Mouse (Mus musculus): ENCODE measurements at regions not wholly inside any gene's neighbourhood (a gene's known extent, or its start where the extent isn't known, plus 50 kb on each side); places are given as distances from the start of the nearest gene placed in this dataset.

DNA sequence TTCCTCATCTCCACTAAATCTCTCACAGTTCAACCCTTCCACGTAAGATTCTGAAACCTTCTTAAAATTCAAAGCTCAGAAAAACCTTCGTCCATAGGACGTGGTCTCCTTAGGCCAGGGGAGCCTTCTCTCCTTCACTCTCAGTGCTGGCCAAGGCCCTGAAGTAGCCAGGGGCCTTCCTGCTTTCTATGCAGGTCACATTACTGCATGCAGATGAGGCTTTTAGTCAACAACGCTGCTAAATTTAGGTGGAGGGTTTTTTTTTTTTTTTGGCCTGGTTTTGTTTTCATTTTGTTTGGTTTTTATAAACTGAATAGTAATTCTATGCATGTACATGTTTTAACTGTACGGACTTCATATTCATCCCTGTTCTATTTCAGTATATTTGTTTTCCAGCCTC is 214.5 kb upstream of the Acvr2a start:
- ATAC-seq (ENCODE audit: low FRiP score, low TSS enrichment) = no peak

DNA sequence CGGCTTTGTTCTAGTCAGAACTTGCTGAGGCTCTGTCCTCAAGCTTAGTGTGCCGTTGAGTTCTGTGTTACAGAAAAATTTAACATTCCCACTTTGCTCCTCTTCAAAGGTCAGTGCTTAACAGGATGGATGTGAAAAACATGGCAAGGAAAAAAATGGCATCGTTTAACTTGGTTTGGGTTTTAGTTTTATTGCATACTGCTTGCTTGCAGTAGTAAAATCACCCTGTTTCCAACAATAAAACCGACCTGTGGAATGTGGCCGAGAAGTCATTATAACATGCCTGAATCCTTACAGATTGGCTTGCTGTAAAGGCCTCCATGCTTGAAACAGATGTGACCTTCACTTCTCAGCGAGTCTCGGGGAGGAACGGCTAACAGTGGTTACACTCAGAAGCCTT is 212.1 kb upstream of the Acvr2a start:
- Histone ChIP-seq H3K4me2 (replicated peaks; ENCODE audit: low read depth, low read length) (no peak overlapping the region), H3K4me1 (ENCODE audit: control insufficient read depth, insufficient read depth, low read length) (no peaks in the 10 kb centered on the region), H3K36me3 (ENCODE audit: control insufficient read depth, insufficient read depth, low read length) (no peaks in the 10 kb centered on the region), H3K27ac (ENCODE audit: low read depth, low read length) (no peak overlapping the region), H3K27me3 (ENCODE audit: control insufficient read depth, insufficient read depth, low read length) (no peaks in the 10 kb centered on the region), H3K9me3 (ENCODE audit: control insufficient read depth, low read length) (no peaks in the 10 kb centered on the region), H3K4me3 (ENCODE audit: low read length) (no peak overlapping the region), H3K9ac (ENCODE audit: low read depth, low read length) (no peak overlapping the region)
- WGBS = 48% methylated on average over 8 of the region's 8 CpGs
- ATAC-seq (ENCODE audit: low FRiP score, low TSS enrichment) = no peak

More for the DNA sequence above, 214.5 kb upstream of the Acvr2a start:
- Histone ChIP-seq H3K9ac (ENCODE audit: low read depth, low read length) (no peak overlapping the region), H3K27me3 (ENCODE audit: control insufficient read depth, insufficient read depth, low read length) (no peaks in the 10 kb centered on the region), H3K4me3 (ENCODE audit: low read length) (no peak overlapping the region), H3K4me1 (ENCODE audit: control insufficient read depth, insufficient read depth, low read length) (no peaks in the 10 kb centered on the region), H3K9me3 (ENCODE audit: control insufficient read depth, low read length) (no peaks in the 10 kb centered on the region), H3K27ac (ENCODE audit: low read depth, low read length) (no peak overlapping the region), H3K36me3 (ENCODE audit: control insufficient read depth, insufficient read depth, low read length) (no peaks in the 10 kb centered on the region), H3K4me2 (replicated peaks; ENCODE audit: low read depth, low read length) (no peak overlapping the region)
- WGBS = 88% methylated on average over 5 of the region's 5 CpGs

DNA sequence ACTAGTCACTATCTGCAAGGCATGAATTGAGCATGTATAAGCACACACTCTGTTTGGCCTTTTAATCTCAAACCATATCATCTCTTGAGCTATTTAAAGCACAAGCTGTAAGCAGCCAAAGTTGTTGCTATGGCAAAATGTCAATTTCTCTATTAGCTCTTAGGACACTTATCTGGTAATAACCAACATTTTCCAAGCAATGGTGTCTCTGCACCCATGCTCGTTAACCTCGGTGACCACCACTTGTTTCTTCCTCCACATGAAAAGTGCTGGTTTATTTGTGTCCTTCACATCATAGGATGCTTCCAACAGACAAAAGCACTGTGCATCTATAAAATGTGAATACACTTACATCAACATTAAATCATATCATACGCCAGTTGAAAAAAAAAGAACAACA is 204.4 kb upstream of the Acvr2a start:
- Histone ChIP-seq H3K27ac (ENCODE audit: low read depth, low read length) (no peak overlapping the region), H3K4me1 (ENCODE audit: control insufficient read depth, insufficient read depth, low read length) (no peaks in the 10 kb centered on the region), H3K27me3 (ENCODE audit: control insufficient read depth, insufficient read depth, low read length) (no peaks in the 10 kb centered on the region), H3K4me3 (ENCODE audit: low read length) (no peak overlapping the region), H3K9me3 (ENCODE audit: control insufficient read depth, low read length) (no peaks in the 10 kb centered on the region), H3K9ac (ENCODE audit: low read depth, low read length) (no peak overlapping the region), H3K4me2 (replicated peaks; ENCODE audit: low read depth, low read length) (no peak overlapping the region), H3K36me3 (ENCODE audit: control insufficient read depth, insufficient read depth, low read length) (no peaks in the 10 kb centered on the region)
- WGBS = 91% methylated on average over 3 of the region's 3 CpGs
- no peak for ATAC-seq (ENCODE audit: low FRiP score, low TSS enrichment)

- 87% methylated on average over 3 of the region's 3 CpGs for WGBS
- no peaks in the 10 kb centered on the region for H3K36me3 ChIP-seq (ENCODE audit: control insufficient read depth, insufficient read depth, low read length)
- no peak overlapping the region for H3K9ac ChIP-seq (ENCODE audit: low read depth, low read length)
- H3K4me2 ChIP-seq (replicated peaks; ENCODE audit: low read depth, low read length) = no peak overlapping the region
- no peak overlapping the region for H3K4me3 ChIP-seq (ENCODE audit: low read length)
- H3K9me3 ChIP-seq (ENCODE audit: control insufficient read depth, low read length) = no peaks in the 10 kb centered on the region
- no peak for ATAC-seq (ENCODE audit: low FRiP score, low TSS enrichment)
- H3K27me3 ChIP-seq (ENCODE audit: control insufficient read depth, insufficient read depth, low read length) = no peaks in the 10 kb centered on the region
- H3K27ac ChIP-seq (ENCODE audit: low read depth, low read length) = no peak overlapping the region
- no peaks in the 10 kb centered on the region for H3K4me1 ChIP-seq (ENCODE audit: control insufficient read depth, insufficient read depth, low read length)
Observed at GRCm38 (mm10) chr2:48612251-48612650, 201.7 kb upstream of the Acvr2a start.

- no peak overlapping the region for H3K9ac ChIP-seq (ENCODE audit: low read depth, low read length)
- H3K36me3 ChIP-seq (ENCODE audit: control insufficient read depth, insufficient read depth, low read length) = no peaks in the 10 kb centered on the region
- H3K4me1 ChIP-seq (ENCODE audit: control insufficient read depth, insufficient read depth, low read length) = no peaks in the 10 kb centered on the region
- H3K4me3 ChIP-seq (ENCODE audit: low read length) = no peak overlapping the region
- 40% methylated on average over 3 of the region's 3 CpGs for WGBS
- no peak overlapping the region for H3K27ac ChIP-seq (ENCODE audit: low read depth, low read length)
- ATAC-seq (ENCODE audit: low FRiP score, low TSS enrichment) = no peak
- H3K27me3 ChIP-seq (ENCODE audit: control insufficient read depth, insufficient read depth, low read length) = no peaks in the 10 kb centered on the region
- H3K4me2 ChIP-seq (replicated peaks; ENCODE audit: low read depth, low read length) = no peak overlapping the region
- H3K9me3 ChIP-seq (ENCODE audit: control insufficient read depth, low read length) = no peaks in the 10 kb centered on the region
Observed at GRCm38 (mm10) chr2:48617141-48617699, 196.7 kb upstream of the Acvr2a start.

DNA sequence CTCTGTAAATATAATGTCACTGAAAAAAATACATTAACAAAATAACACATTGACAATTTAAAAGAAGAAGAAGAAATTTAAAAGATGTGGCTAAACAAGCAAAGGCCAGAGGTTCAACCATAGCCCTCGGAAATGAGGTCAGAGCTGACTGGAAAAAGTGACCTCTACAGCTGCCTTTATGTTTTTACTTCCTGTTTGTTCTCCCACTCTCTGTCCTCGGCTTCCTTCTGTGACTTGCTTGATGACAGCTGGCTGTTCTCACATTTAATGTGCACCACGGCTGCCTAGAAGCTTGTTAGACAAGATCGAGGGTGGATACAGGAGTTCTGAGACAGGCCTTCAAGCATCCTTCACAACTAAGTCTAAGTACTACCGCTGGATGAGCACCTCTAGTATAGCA is 194.9 kb upstream of the Acvr2a start:
- no peaks in the 10 kb centered on the region for H3K9me3 ChIP-seq (ENCODE audit: control insufficient read depth, low read length)
- no peak overlapping the region for H3K4me2 ChIP-seq (replicated peaks; ENCODE audit: low read depth, low read length)
- ATAC-seq (ENCODE audit: low FRiP score, low TSS enrichment) = peak; percentile 90; the same call in 1 of the 2 replicates
- no peak overlapping the region for H3K27ac ChIP-seq (ENCODE audit: low read depth, low read length)
- WGBS = 20% methylated on average over 5 of the region's 5 CpGs
- no peak overlapping the region for H3K9ac ChIP-seq (ENCODE audit: low read depth, low read length)
- H3K36me3 ChIP-seq (ENCODE audit: control insufficient read depth, insufficient read depth, low read length) = no peaks in the 10 kb centered on the region
- no peak overlapping the region for H3K4me3 ChIP-seq (ENCODE audit: low read length)
- no peaks in the 10 kb centered on the region for H3K27me3 ChIP-seq (ENCODE audit: control insufficient read depth, insufficient read depth, low read length)
- no peaks in the 10 kb centered on the region for H3K4me1 ChIP-seq (ENCODE audit: control insufficient read depth, insufficient read depth, low read length)

DNA sequence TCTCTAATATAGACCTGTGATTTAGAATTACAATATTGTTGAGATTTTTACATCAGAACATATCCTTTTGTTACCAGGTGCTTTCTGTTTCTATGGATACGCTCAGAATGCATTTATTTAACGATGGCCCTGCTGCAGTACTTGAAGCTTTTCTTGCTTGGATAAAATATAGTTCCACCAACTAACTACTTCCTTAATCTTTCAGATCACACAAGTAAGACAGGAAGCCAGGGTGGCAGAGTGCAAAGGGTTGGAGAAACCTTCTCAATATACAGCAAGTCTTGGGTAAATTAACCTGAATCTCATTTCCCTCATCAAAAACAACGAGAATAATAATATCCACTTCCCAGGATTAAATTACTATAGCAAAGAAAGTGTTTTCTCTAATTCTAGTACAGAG is 193.1 kb upstream of the Acvr2a start:
- H3K4me3 ChIP-seq (ENCODE audit: low read length) = no peak overlapping the region
- H3K36me3 ChIP-seq (ENCODE audit: control insufficient read depth, insufficient read depth, low read length) = no peaks in the 10 kb centered on the region
- ATAC-seq (ENCODE audit: low FRiP score, low TSS enrichment) = no peak
- H3K27me3 ChIP-seq (ENCODE audit: control insufficient read depth, insufficient read depth, low read length) = no peaks in the 10 kb centered on the region
- H3K9ac ChIP-seq (ENCODE audit: low read depth, low read length) = no peak overlapping the region
- no peak overlapping the region for H3K27ac ChIP-seq (ENCODE audit: low read depth, low read length)
- H3K4me1 ChIP-seq (ENCODE audit: control insufficient read depth, insufficient read depth, low read length) = no peaks in the 10 kb centered on the region
- 61% methylated on average over 3 of the region's 3 CpGs for WGBS
- no peaks in the 10 kb centered on the region for H3K9me3 ChIP-seq (ENCODE audit: control insufficient read depth, low read length)
- no peak overlapping the region for H3K4me2 ChIP-seq (replicated peaks; ENCODE audit: low read depth, low read length)

DNA sequence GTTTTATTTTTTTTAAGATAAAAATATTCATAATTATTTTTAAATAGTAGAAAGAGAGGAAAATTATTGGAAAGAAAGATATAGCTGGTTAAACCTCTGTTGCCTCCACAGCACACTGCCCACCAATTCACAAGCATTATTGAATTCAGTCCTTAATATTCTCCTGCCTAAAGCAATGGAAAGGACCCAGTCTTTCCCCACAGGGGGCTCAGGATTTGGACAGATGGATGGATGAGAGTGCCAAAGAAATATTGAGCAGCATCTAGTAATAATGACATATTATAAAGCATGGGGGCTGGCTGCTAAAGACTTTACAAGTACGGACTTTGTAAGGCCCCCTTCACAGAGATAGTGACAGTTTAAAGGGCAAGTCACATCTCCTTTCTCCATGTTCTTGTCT is 191.6 kb upstream of the Acvr2a start:
- Histone ChIP-seq H3K9ac (ENCODE audit: low read depth, low read length) (no peak overlapping the region), H3K4me1 (ENCODE audit: control insufficient read depth, insufficient read depth, low read length) (no peaks in the 10 kb centered on the region), H3K27ac (ENCODE audit: low read depth, low read length) (no peak overlapping the region), H3K4me3 (ENCODE audit: low read length) (no peak overlapping the region), H3K27me3 (ENCODE audit: control insufficient read depth, insufficient read depth, low read length) (no peaks in the 10 kb centered on the region), H3K9me3 (ENCODE audit: control insufficient read depth, low read length) (no peaks in the 10 kb centered on the region), H3K4me2 (replicated peaks; ENCODE audit: low read depth, low read length) (no peak overlapping the region), H3K36me3 (ENCODE audit: control insufficient read depth, insufficient read depth, low read length) (no peaks in the 10 kb centered on the region)
- ATAC-seq (ENCODE audit: low FRiP score, low TSS enrichment) = no peak
- WGBS = 97% methylated on average over 1 of the region's 1 CpGs

- H3K27ac ChIP-seq (ENCODE audit: low read depth, low read length) = no peak overlapping the region
- no peak for ATAC-seq (ENCODE audit: low FRiP score, low TSS enrichment)
Observed at GRCm38 (mm10) chr2:48624040-48624439, 189.9 kb upstream of the Acvr2a start.

More at GRCm38 (mm10) chr2:48624040-48624439, 189.9 kb upstream of the Acvr2a start:
- H3K4me3 ChIP-seq (ENCODE audit: low read length) = no peak overlapping the region
- no peaks in the 10 kb centered on the region for H3K9me3 ChIP-seq (ENCODE audit: control insufficient read depth, low read length)
- H3K4me2 ChIP-seq (replicated peaks; ENCODE audit: low read depth, low read length) = no peak overlapping the region
- H3K27me3 ChIP-seq (ENCODE audit: control insufficient read depth, insufficient read depth, low read length) = no peaks in the 10 kb centered on the region
- 57% methylated on average over 6 of the region's 6 CpGs for WGBS
- H3K9ac ChIP-seq (ENCODE audit: low read depth, low read length) = no peak overlapping the region
- H3K36me3 ChIP-seq (ENCODE audit: control insufficient read depth, insufficient read depth, low read length) = no peaks in the 10 kb centered on the region
- H3K4me1 ChIP-seq (ENCODE audit: control insufficient read depth, insufficient read depth, low read length) = no peaks in the 10 kb centered on the region

All from kidney, embryonic 14.5 days (tissue).